Mouse (Mus musculus): ENCODE data around the gene Trex2.
A peak's percentile ranks its signal among the peaks of the same experiment; 100 is the strongest.
"Not testable (repeated sequence)": the region's sequence is repeated elsewhere in the genome, so short reads cannot be mapped to it uniquely, and the experiment has no call there.

Trex2 gene

GRCm38 (mm10) chrX:73412767-73413166, 22.4 kb downstream of the Trex2 start:
- no peak for DNase-seq

DNA sequence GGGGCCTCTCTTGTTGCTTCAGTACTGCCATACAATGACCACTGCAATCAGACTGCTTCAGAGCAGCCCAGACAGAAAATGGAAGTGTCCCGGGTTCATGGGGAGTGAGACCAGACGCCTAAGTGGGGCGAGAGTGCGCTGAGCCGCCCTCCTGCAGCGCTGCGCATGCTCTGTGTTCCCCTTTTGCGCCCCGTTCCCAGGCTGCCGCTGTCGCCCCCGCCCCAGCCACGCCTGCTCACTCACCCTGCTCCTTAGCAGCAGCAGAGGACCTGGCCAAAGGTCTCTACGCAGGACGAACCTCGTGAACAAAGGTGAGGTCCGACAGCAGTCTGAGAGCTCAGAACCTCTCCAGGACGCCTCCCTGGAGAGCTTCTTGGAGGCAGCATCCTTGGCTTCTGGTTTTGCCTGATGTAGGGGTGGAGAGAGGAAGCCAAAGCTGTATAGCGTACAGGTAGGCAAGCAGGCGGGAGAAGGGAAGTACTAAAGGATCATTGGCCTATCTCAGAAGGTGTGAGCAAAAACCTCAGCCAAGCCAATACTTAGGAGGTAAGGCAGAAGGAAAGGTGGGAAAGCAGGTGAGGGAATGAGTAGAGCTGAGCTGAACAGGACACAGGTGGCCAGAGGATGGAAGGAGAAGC, 24.1 kb downstream of the Trex2 start, which contains the start of gene Zfp92:
Zfp92 (plus strand) TSS at position 217 of the 638 bp plus-strand sequence.
- DNase-seq, result peak; percentile 24

GRCm38 (mm10) chrX:73401616-73402015, 33.5 kb downstream of the Trex2 start:
- DNase-seq, result no peak

GRCm38 (mm10) chrX:73400951-73401350, 34.2 kb downstream of the Trex2 start:
- no peak for DNase-seq

DNA sequence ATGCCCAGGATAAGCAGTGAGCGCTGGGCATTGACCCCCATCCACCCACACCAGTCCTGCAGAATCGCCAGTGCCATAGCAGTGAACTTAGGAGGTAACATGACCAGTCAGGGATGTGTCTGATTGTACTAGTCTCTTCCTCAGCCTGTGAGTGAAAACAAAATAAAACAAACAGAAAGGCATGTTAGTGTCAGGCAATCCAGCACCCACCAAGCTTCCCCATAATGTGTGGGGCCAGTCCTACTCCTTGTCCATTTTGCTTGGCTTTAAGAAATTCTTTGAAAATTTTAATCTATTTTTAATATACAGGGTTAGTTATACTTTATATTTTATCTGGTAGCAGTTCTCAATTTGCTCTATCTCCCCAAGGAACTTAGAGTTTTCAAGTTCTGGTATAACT, 36.5 kb downstream of the Trex2 start, which contains the start of gene Gm18336:
Gm18336 (minus strand) TSS at position 101 of the 400 bp plus-strand sequence.
- DNase-seq, result not testable (repeated sequence)

- no peak for DNase-seq
Measured at GRCm38 (mm10) chrX:73396446-73396845, 38.7 kb downstream of the Trex2 start.

DNA sequence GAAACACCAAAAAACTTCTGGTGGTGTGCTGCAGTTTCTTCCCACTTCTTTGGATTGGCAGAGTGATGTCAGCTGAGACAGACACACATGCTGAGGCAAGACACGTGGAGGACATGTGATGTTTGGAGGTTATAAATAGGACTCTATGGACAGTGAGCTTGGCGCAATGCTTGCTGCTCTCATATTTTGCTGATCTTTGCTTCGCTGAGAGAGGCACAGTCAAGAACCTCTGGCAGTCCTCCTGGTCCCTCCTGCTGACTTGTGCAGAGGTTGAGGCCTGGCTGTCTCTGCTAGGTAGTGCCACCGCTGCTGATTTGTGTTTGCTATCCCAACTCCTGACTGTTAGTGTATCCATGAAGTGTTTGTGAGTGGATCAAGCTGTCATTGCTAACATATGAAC, 43.7 kb downstream of the Trex2 start:
- DNase-seq, result no peak

GRCm38 (mm10) chrX:73384924-73385323, 50.2 kb downstream of the Trex2 start:
- DNase-seq, result no peak

DNA sequence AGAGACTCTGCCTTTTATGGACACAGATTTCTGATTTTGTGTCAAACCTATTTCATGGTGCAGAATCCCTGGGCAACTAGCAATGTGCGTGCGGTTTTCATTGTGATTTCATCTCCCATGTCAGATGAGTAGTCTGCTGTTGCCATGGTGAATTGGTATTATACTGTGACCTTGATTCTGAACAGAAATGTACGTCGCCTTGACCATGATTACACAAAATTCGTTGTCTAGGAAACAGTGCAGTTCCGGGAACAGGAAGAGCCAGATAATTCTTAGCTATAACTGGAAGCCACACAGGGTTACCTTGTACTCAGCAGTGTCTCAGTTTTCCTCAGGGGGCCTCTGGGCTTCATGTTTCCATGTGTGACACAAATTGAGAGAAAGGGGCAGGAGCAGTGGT, 50.7 kb downstream of the Trex2 start:
- peak; percentile 18 for DNase-seq
